Mouse (Mus musculus) small intestine, adult 2 months (tissue): ENCODE data around the gene Trim72. TPM values are rescaled to one million over a fixed set of nuclear protein-coding genes. Genes with fewer than 3 reads are reported as not detected.

Source experiments
- H3K27ac ChIP-seq: fragments of 200-500 bp; 2 replicates; pipeline ENCODE4 v1.5.1; 2012; ENCODE audit warnings: low read depth, low read length, control low read depth, inconsistent platforms; ENCODE audit not compliant: insufficient read depth
- H3K27me3 ChIP-seq: fragments of 200-500 bp; 2 replicates; pipeline ENCODE4 v1.6.1; 2012; ENCODE audit warnings: mild to moderate bottlenecking, moderate library complexity, low read length, inconsistent platforms; ENCODE audit not compliant: control insufficient read depth, insufficient read depth
- H3K36me3 ChIP-seq: fragments of 200-500 bp; 2 replicates; pipeline ENCODE4 v1.6.1; 2012; ENCODE audit warnings: mild to moderate bottlenecking, low read length, control low read depth, inconsistent platforms; ENCODE audit not compliant: control insufficient read depth, insufficient read depth
- H3K4me1 ChIP-seq: fragments of 200-500 bp; 2 replicates; pipeline ENCODE4 v1.6.1; 2012; ENCODE audit warnings: low read length, inconsistent platforms, mixed read lengths; ENCODE audit not compliant: control insufficient read depth, insufficient read depth, insufficient read length
- H3K4me3 ChIP-seq: fragments of 200-500 bp; 2 replicates; pipeline ENCODE4 v1.5.1; 2012; ENCODE audit warnings: low read depth, mild to moderate bottlenecking, control low read depth, inconsistent platforms, low read length, moderate library complexity
- CTCF ChIP-seq: fragments of 200-500 bp; IDR thresholded peaks from 2 replicates; pipeline ENCODE4 v1.5.1; 2012; ENCODE audit warnings: low read depth, mild to moderate bottlenecking, control low read depth, inconsistent platforms, low read length, moderate library complexity, mixed read lengths; ENCODE audit not compliant: insufficient replicate concordance, insufficient read length; ENCODE audit errors: extremely low read depth
- POLR2A ChIP-seq: fragments of 200-500 bp; IDR thresholded peaks from 2 replicates; pipeline ENCODE4 v1.6.1; 2012; ENCODE audit warnings: low read depth, mild to moderate bottlenecking, control low read depth, inconsistent platforms, low read length, moderate library complexity
- WGBS: fragments of 180-500 bp; shearing (Covaris S2); methylation state at CpG from one replicate; pipeline ENCODE4 v1.1.7; 2018; 5-methylcytosine and 5-hydroxymethylcytosine counted together
- polyA plus RNA-seq: library from polyadenylated mRNA; depleted of rRNA; stranded (reverse); fragments of >200 nt; gene quantifications from 2 replicates; pipeline ENCODE4 v1.2.3, GENCODE M21; 2012

Trim72 gene
- polyA plus RNA-seq, 1 experiment: 8.8 TPM

DNA sequence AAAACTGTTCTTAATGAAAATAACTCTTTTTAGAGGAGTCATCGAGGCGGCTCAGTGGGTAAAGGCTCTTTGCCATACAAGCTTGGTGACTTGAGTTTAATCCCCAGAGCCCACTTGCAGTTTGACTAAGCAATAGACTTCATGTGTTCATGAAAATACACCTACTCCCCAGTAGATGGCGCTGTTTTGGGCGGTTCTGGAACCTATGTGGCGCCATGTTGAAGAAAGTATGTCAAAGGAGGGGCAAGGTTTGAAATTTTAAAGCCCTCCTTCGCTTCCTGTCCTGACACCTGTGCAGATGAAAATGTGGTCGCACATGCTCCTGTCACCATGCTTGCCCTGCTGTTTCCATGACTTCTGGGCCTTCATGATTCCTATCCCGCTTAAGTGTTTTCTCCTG, 19.2 kb downstream of the Trim72 start:
- Histone ChIP-seq H3K27ac (no peak overlapping the region), H3K4me1 (peaks cover 3% of the 10 kb centered on the region; the same call in 1 of the 2 replicates), H3K4me3 (no peak overlapping the region), H3K27me3 (no peaks in the 10 kb centered on the region), H3K36me3 (no peaks in the 10 kb centered on the region)
- TF ChIP-seq POLR2A: no peak
- TF ChIP-seq CTCF: peak; percentile 53; the same call in 1 of the 2 replicates
- WGBS: 70% methylated on average over 8 of the region's 8 CpGs

DNA sequence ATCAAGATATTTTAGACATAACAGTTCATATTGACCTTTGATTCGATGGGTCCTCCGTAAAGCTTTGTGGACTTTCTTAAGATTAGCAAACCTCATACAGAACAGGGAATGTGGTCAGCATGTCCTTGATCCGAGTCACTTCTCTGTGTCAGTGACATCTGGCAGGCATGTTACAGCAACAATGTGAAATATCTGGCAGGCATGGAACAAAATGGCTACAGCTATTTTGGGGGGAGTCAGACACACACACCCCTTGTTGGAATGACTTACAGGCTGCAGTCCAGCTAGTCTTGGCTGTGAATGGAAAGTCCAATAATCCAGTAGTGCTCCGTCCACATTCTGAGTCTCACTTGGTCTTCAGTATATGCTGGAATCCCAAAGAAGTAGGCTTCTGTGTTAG, 19.8 kb downstream of the Trim72 start:
- 87% methylated on average over 4 of the region's 4 CpGs for WGBS
- TF ChIP-seq POLR2A: no peak
- TF ChIP-seq CTCF: no peak
- H3K27ac ChIP-seq: no peak overlapping the region
- no peak overlapping the region for H3K4me3 ChIP-seq
- H3K27me3 ChIP-seq: no peaks in the 10 kb centered on the region
- peaks cover 3% of the 10 kb centered on the region; the same call in 1 of the 2 replicates for H3K4me1 ChIP-seq
- H3K36me3 ChIP-seq: no peaks in the 10 kb centered on the region

GRCm38 (mm10) chr7:128024364-128024763, 20.6 kb downstream of the Trim72 start:
- Histone ChIP-seq H3K4me3 (no peak overlapping the region), H3K27me3 (no peaks in the 10 kb centered on the region), H3K36me3 (no peaks in the 10 kb centered on the region), H3K27ac (no peak overlapping the region), H3K4me1 (no peaks in the 10 kb centered on the region)
- TF ChIP-seq CTCF: no peak
- TF ChIP-seq POLR2A: no peak
- WGBS: 84% methylated on average over 9 of the region's 9 CpGs

- no peak overlapping the region for H3K27ac ChIP-seq
- no peaks in the 10 kb centered on the region for H3K27me3 ChIP-seq
- H3K36me3 ChIP-seq: no peaks in the 10 kb centered on the region
- 81% methylated on average over 4 of the region's 4 CpGs for whole genome bisulfite sequencing
- TF ChIP-seq CTCF (no peak), POLR2A (no peak)
- H3K4me1 ChIP-seq: peaks cover 3% of the 10 kb centered on the region; the same call in 1 of the 2 replicates
- no peak overlapping the region for H3K4me3 ChIP-seq
Observed at GRCm38 (mm10) chr7:128024932-128025331, 21.2 kb downstream of the Trim72 start.

DNA sequence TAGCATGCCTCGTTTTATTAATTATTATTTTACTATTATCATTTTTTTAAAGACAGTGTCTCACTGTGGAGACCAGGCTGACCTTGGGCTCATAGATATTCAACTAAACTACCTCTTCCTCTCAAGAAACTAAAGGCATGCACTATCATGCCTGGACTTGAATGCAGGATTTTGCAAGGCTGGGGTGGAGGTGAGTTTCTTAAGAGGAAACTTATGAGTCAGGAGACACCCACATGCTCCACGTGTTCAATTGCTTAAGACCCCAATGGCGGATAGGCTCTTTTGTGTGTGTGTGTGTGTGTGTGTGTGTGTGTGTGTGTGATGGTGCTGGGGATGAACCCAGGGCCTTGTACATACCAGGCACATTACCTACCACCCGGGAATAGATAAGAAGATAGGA, 21.6 kb downstream of the Trim72 start:
- TF ChIP-seq POLR2A: no peak
- no peak for TF ChIP-seq CTCF
- H3K27me3 ChIP-seq: no peaks in the 10 kb centered on the region
- no peaks in the 10 kb centered on the region for H3K36me3 ChIP-seq
- H3K4me1 ChIP-seq: peaks cover 3% of the 10 kb centered on the region; the same call in 1 of the 2 replicates
- no peak overlapping the region for H3K27ac ChIP-seq
- WGBS: 77% methylated on average over 4 of the region's 4 CpGs
- H3K4me3 ChIP-seq: no peak overlapping the region

GRCm38 (mm10) chr7:128031403-128031976, 27.7 kb downstream of the Trim72 start:
- no peak overlapping the region for H3K4me3 ChIP-seq
- no peaks in the 10 kb centered on the region for H3K36me3 ChIP-seq
- peaks cover 18% of the 10 kb centered on the region; the same call in 1 of the 2 replicates for H3K4me1 ChIP-seq
- WGBS: 28% methylated on average over 9 of the region's 9 CpGs
- H3K27ac ChIP-seq: peak overlapping the region; percentile 100
- TF ChIP-seq CTCF (no peak), POLR2A (no peak)
- H3K27me3 ChIP-seq: no peaks in the 10 kb centered on the region

DNA sequence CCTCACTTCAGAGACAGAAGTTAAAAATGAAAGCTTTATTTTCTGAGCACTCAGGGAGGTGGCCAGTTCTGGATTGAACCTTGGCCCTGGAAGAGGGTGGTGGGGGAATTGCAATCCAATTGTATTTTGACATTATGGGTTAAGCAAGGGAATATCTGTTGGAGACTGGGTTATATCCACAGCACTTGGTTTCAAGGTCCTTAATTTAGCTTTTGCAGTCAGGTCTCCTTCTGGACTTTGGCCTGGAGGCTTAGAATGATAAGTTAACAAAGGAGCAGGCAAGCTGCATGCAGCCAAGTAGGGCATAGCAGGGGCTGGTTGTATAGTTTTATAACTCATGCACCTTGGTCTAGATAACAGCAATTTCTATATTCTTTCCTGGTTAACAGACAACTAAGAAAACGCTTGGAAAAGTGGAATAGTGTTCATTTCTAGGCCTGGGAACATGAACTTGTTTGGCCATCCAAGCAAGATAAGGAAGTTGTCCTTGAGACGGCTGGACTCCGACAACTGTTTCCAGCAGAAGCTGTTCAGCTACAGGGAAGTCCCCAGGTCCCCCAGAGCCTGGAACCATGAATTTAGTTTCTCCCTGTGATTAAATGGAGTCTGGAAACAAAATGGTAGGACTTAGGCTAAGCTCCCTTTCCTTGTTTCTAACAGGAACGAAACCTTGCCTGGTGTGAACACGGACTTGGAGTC, 28.7 kb downstream of the Trim72 start:
- no peaks in the 10 kb centered on the region for H3K36me3 ChIP-seq
- no peaks in the 10 kb centered on the region for H3K27me3 ChIP-seq
- H3K4me3 ChIP-seq: peak overlapping the region; percentile 34; the same call in 1 of the 2 replicates
- WGBS: 20% methylated on average over 5 of the region's 5 CpGs
- peaks cover 18% of the 10 kb centered on the region; the same call in 1 of the 2 replicates for H3K4me1 ChIP-seq
- no peak for TF ChIP-seq POLR2A
- TF ChIP-seq CTCF: no peak
- peak overlapping the region; percentile 100 for H3K27ac ChIP-seq
